In the genomic region with DNA sequence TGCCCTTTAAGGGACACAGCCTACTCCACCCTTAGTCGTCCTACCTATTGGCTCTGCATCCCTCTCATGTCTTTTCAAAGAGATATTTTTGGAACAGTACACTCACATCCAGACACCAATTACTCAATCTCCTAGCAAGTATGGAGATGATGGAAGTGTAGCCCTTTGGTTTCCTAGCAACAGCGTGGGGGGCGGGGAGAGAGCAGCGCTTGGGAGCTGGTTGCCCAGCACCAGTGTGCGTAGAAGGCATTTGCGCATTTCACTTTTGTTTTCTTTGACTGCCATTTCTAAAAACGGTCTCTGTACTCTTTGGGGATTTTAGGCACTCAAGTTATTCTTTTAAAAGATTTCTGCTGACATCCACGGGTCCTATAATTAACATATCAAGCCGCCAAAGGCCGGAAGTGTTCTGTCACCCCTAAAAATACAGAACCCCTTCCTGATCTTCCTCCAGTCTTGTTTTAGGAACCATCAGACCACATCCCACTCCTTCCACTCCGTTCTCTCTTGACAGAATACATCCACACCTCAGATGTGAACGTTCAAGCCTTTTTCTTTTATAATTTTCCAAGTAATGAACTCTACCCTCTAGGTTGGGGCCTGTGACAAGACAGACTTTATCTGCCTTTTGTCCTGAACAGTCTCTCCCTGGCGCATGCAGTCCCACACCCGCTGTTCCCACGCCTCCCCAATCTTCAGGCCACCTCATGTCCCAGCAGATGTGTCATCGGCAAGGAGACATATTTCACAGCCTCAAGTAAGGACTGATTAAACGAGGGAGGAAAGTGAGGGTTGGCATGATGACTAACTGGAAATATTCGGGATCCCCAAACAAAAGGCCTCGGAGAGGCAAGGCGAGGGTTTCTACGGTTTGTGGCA, we compare ENCODE assay signal across 10 mouse cellular contexts.
DNase-seq lines count a peak whose midpoint lies in the region; ATAC-seq and TF ChIP-seq lines count a peak whose summit lies in the region.
"Had no signal": no experiment of that assay in that cellular context is flagged by ENCODE, and none has a peak within 500 bp of the region (broad histone marks: within the 10 kb centered on the region; RNA-seq: fewer than 3 reads in every experiment).

No protein-coding gene starts in this region.

- H3K4me2 ChIP-seq in forebrain, embryonic 16.5 days (ENCODE audit: low read length): peak overlapping the region; percentile 33
- peak overlapping the region; percentile 36 for H3K4me2 ChIP-seq in hindbrain, embryonic 13.5 days
- no peak overlapping the region for H3K4me2 ChIP-seq in limb, embryonic 11.5 days (ENCODE audit: low read depth, severe bottlenecking)
- H3K4me2 ChIP-seq: heart, embryonic 13.5 days had no signal

- H3K27me3 ChIP-seq in testis, adult 2 months (ENCODE audit: control insufficient read depth, insufficient read depth, low read length): no peaks in the 10 kb centered on the region
- H3K27me3 ChIP-seq in forebrain, embryonic 16.5 days (replicated peaks; ENCODE audit: control insufficient read depth, insufficient read depth, low read length): no peaks in the 10 kb centered on the region
- no peaks in the 10 kb centered on the region for H3K27me3 ChIP-seq in hindbrain, embryonic 13.5 days
- no peaks in the 10 kb centered on the region for H3K27me3 ChIP-seq in limb, embryonic 11.5 days (ENCODE audit: control insufficient read depth, insufficient read depth, low read length)
- H3K27me3 ChIP-seq in thymus, adult 2 months (ENCODE audit: control insufficient read depth, insufficient read depth, low read length): no peaks in the 10 kb centered on the region
- H3K27me3 ChIP-seq: heart, embryonic 13.5 days had no signal

- no peak overlapping the region for H3K27ac ChIP-seq in testis, adult 2 months (ENCODE audit: control insufficient read depth, insufficient read depth, low read depth, low read length)
- H3K27ac ChIP-seq in forebrain, embryonic 16.5 days (ENCODE audit: low read length): peak overlapping the region; percentile 87
- peak overlapping the region; percentile 93 for H3K27ac ChIP-seq in hindbrain, embryonic 13.5 days
- H3K27ac ChIP-seq in limb, embryonic 11.5 days (replicated peaks; ENCODE audit: low read depth, low read length): no peak overlapping the region
- H3K27ac ChIP-seq in thymus, adult 2 months (ENCODE audit: control insufficient read depth, insufficient read depth, low read length): no peak overlapping the region
- H3K27ac ChIP-seq: heart, embryonic 13.5 days had no signal

- no peak for TF ChIP-seq CTCF in testis, adult 2 months (IDR thresholded peaks at IDR 0.05; ENCODE audit: control insufficient read depth, insufficient read depth, insufficient replicate concordance, low read depth, low read length)
- no peak for TF ChIP-seq CTCF in thymus, adult 2 months (IDR thresholded peaks at IDR 0.05; ENCODE audit: borderline replicate concordance, control insufficient read depth, extremely low read depth, insufficient read depth, low read length, poor library complexity)

- 29% methylated on average over 21 of the region's 21 CpGs for WGBS in forebrain, embryonic 16.5 days
- 30% methylated on average over 21 of the region's 21 CpGs for WGBS in hindbrain, embryonic 13.5 days
- 67% methylated on average over 21 of the region's 21 CpGs for WGBS in limb, embryonic 11.5 days
- WGBS in thymus, adult 2 months: 71% methylated on average over 21 of the region's 21 CpGs

- H3K4me1 ChIP-seq in testis, adult 2 months (ENCODE audit: control insufficient read depth, insufficient read depth, low read length): peaks cover 3% of the 10 kb centered on the region
- H3K4me1 ChIP-seq in forebrain, embryonic 16.5 days (replicated peaks; ENCODE audit: control insufficient read depth, insufficient read depth, low read length): peaks cover 49% of the 10 kb centered on the region
- H3K4me1 ChIP-seq in hindbrain, embryonic 13.5 days (replicated peaks): peaks cover 36% of the 10 kb centered on the region
- H3K4me1 ChIP-seq in limb, embryonic 11.5 days (ENCODE audit: control insufficient read depth, insufficient read depth, low read length): no peaks in the 10 kb centered on the region
- H3K4me1 ChIP-seq in thymus, adult 2 months (replicated peaks; ENCODE audit: control insufficient read depth, insufficient read depth, low read length): no peaks in the 10 kb centered on the region

- TF ChIP-seq POLR2A in testis, adult 2 months (IDR thresholded peaks at IDR 0.05; ENCODE audit: control insufficient read depth, low read depth, low read length): peak; percentile 35; the same call in 1 of the 2 replicates
- no peak for TF ChIP-seq POLR2A in thymus, adult 2 months (IDR thresholded peaks at IDR 0.05; ENCODE audit: control insufficient read depth, extremely low read depth, insufficient read depth, low read length, poor library complexity)

- H3K4me3 ChIP-seq in testis, adult 2 months (ENCODE audit: control insufficient read depth, low read depth, low read length): peak overlapping the region; percentile 84
- no peak overlapping the region for H3K4me3 ChIP-seq in forebrain, embryonic 16.5 days (replicated peaks; ENCODE audit: low read length)
- H3K4me3 ChIP-seq in hindbrain, embryonic 13.5 days: no peak overlapping the region
- H3K4me3 ChIP-seq in limb, embryonic 11.5 days (ENCODE audit: low read depth, low read length): no peak overlapping the region
- H3K4me3 ChIP-seq in thymus, adult 2 months (ENCODE audit: control insufficient read depth, insufficient read depth, low read length): no peak overlapping the region
- H3K4me3 ChIP-seq: heart, embryonic 13.5 days; myocyte had no signal

- peak overlapping the region; percentile 26 for H3K9ac ChIP-seq in forebrain, embryonic 16.5 days (replicated peaks; ENCODE audit: low read depth, low read length)
- no peak overlapping the region for H3K9ac ChIP-seq in hindbrain, embryonic 13.5 days
- no peak overlapping the region for H3K9ac ChIP-seq in limb, embryonic 11.5 days (ENCODE audit: low read length)
- H3K9ac ChIP-seq: heart, embryonic 13.5 days had no signal

- no peaks in the 10 kb centered on the region for H3K9me3 ChIP-seq in forebrain, embryonic 16.5 days (ENCODE audit: control insufficient read depth, low read length)
- no peaks in the 10 kb centered on the region for H3K9me3 ChIP-seq in hindbrain, embryonic 13.5 days
- no peaks in the 10 kb centered on the region for H3K9me3 ChIP-seq in limb, embryonic 11.5 days (ENCODE audit: control insufficient read depth, low read length)
- H3K9me3 ChIP-seq: heart, embryonic 13.5 days had no signal

- H3K36me3 ChIP-seq in testis, adult 2 months (ENCODE audit: control insufficient read depth, insufficient read depth, low read length): no peaks in the 10 kb centered on the region
- no peaks in the 10 kb centered on the region for H3K36me3 ChIP-seq in forebrain, embryonic 16.5 days (ENCODE audit: control insufficient read depth, insufficient read depth)
- H3K36me3 ChIP-seq in hindbrain, embryonic 13.5 days: no peaks in the 10 kb centered on the region
- no peaks in the 10 kb centered on the region for H3K36me3 ChIP-seq in limb, embryonic 11.5 days (ENCODE audit: control insufficient read depth, insufficient read depth, low read length)
- no peaks in the 10 kb centered on the region for H3K36me3 ChIP-seq in thymus, adult 2 months (ENCODE audit: control insufficient read depth, insufficient read depth, low read length)
- H3K36me3 ChIP-seq: heart, embryonic 13.5 days had no signal

- DNase-seq in testis, postnatal 10 days (ENCODE audit: low spot score): no peak
- DNase-seq in limb, embryonic 11.5 days (ENCODE audit: low spot score): peak; percentile 47
- DNase-seq in right cerebral cortex, adult 18-20 months: peak; percentile 96
- no peak for DNase-seq in thymus, adult 2 months

- ATAC-seq in forebrain, embryonic 16.5 days: peak; percentile 85
- ATAC-seq in hindbrain, embryonic 13.5 days (ENCODE audit: low FRiP score): peak; percentile 80
- no peak for ATAC-seq in limb, embryonic 11.5 days (ENCODE audit: insufficient number of reproducible peaks, low FRiP score, low TSS enrichment, low read depth)
- ATAC-seq in monocyte, adult 5-6 weeks (replicated peaks; ENCODE audit: insufficient number of reproducible peaks, low FRiP score, low TSS enrichment, poor library complexity, severe bottlenecking): no peak

Comparison
In these comparisons a context has a peak if more than half of its experiments do, and no peak if none do; other contexts are left out.
1. H3K27ac ChIP-seq: peak in forebrain, embryonic 16.5 days (single experiment) and hindbrain, embryonic 13.5 days (single experiment); none in testis, adult 2 months (single experiment), limb, embryonic 11.5 days (single experiment) and thymus, adult 2 months (single experiment).
2. DNase-seq: peak in limb, embryonic 11.5 days (single experiment) and right cerebral cortex, adult 18-20 months (single experiment); none in testis, postnatal 10 days (single experiment) and thymus, adult 2 months (single experiment).
3. ATAC-seq: peak in forebrain, embryonic 16.5 days (single experiment) and hindbrain, embryonic 13.5 days (single experiment); none in limb, embryonic 11.5 days (single experiment) and monocyte, adult 5-6 weeks (single experiment).